Mouse (Mus musculus) limb, embryonic 11.5 days (tissue): ENCODE measurements at regions not wholly inside any gene's neighbourhood (a gene's known extent, or its start where the extent isn't known, plus 50 kb on each side); places are given as distances from the start of the nearest gene placed in this dataset.

ENCODE experiments used
- ATAC-seq: fragments of 200-750 bp; cut with Nextera tagmentation; 2 replicates; pipeline ENCODE4 v1.8.0; 2017; ENCODE audit warnings: low read depth; ENCODE audit not compliant: insufficient number of reproducible peaks, low FRiP score, low TSS enrichment
- DNase-seq: peaks from one replicate; pipeline ENCODE4 v3.0.0-alpha.2; 2015; ENCODE audit warnings: low spot score
- H3K27ac ChIP-seq: fragments of 300-500 bp; sonication (generic); replicated peaks from 2 replicates; pipeline ENCODE4 v1.5.1; 2014; ENCODE audit warnings: low read depth, mild to moderate bottlenecking, low read length
- H3K27me3 ChIP-seq: fragments of 300-500 bp; sonication (generic); 2 replicates; pipeline ENCODE4 v1.6.1; 2014; ENCODE audit warnings: mild to moderate bottlenecking, low read length, mixed read lengths; ENCODE audit not compliant: control insufficient read depth, insufficient read depth
- H3K36me3 ChIP-seq: fragments of 300-500 bp; sonication (generic); 2 replicates; pipeline ENCODE4 v1.6.1; 2014; ENCODE audit warnings: mild to moderate bottlenecking, low read length, moderate library complexity, mixed read lengths; ENCODE audit not compliant: control insufficient read depth, insufficient read depth
- H3K4me1 ChIP-seq: fragments of 300-500 bp; sonication (generic); 2 replicates; pipeline ENCODE4 v1.6.1; 2014; ENCODE audit warnings: low read length, mixed read lengths; ENCODE audit not compliant: control insufficient read depth, insufficient read depth
- H3K4me2 ChIP-seq: fragments of 300-500 bp; sonication (generic); 2 replicates; pipeline ENCODE4 v1.6.1; 2014; ENCODE audit warnings: low read depth, mild to moderate bottlenecking, moderate library complexity; ENCODE audit not compliant: severe bottlenecking
- H3K4me3 ChIP-seq: fragments of 300-500 bp; sonication (generic); 2 replicates; pipeline ENCODE4 v1.5.1; 2014; ENCODE audit warnings: low read depth, low read length
- H3K9ac ChIP-seq: fragments of 300-500 bp; sonication (generic); 2 replicates; pipeline ENCODE4 v1.6.1; 2014; ENCODE audit warnings: mild to moderate bottlenecking, low read length
- H3K9me3 ChIP-seq: fragments of 300-500 bp; sonication (generic); 2 replicates; pipeline ENCODE4 v1.6.1; 2016; ENCODE audit warnings: low read length; ENCODE audit not compliant: control insufficient read depth
- WGBS: fragments of 180-500 bp; shearing (Covaris S2); extraction: QIAGEN DNeasy Blood & Tissue Kit; methylation state at CpG from one replicate; pipeline ENCODE4 v1.1.7; 2014; 5-methylcytosine and 5-hydroxymethylcytosine counted together

DNA sequence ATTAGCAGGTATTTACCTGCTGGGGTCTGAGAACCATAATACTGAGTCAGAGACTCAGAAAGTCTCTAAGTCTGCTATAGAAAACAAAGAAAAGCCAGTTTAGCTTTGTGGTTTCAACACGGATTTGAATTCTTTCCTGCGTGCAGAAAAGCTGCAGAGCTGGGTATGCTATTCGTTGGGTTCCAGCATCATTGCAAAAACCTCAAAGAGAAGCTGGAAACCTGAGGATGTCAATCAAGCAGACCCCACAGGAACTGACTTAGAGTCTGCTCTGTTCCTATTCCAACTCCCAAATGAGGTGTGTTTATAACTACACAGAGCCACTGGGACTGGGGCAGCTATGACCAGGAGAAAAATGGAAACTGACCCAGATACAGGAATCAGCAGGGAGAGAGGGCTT, 183.5 kb downstream of the Dhx15 start:
- H3K9me3 ChIP-seq: no peaks in the 10 kb centered on the region
- H3K4me1 ChIP-seq: no peaks in the 10 kb centered on the region
- H3K27me3 ChIP-seq: no peaks in the 10 kb centered on the region
- ATAC-seq (no peak), DNase-seq (no peak)
- no peaks in the 10 kb centered on the region for H3K36me3 ChIP-seq
- no peak overlapping the region for H3K27ac ChIP-seq
- WGBS: 87% methylated on average over 3 of the region's 3 CpGs
- no peak overlapping the region for H3K9ac ChIP-seq
- H3K4me2 ChIP-seq: no peak overlapping the region
- no peak overlapping the region for H3K4me3 ChIP-seq

DNA sequence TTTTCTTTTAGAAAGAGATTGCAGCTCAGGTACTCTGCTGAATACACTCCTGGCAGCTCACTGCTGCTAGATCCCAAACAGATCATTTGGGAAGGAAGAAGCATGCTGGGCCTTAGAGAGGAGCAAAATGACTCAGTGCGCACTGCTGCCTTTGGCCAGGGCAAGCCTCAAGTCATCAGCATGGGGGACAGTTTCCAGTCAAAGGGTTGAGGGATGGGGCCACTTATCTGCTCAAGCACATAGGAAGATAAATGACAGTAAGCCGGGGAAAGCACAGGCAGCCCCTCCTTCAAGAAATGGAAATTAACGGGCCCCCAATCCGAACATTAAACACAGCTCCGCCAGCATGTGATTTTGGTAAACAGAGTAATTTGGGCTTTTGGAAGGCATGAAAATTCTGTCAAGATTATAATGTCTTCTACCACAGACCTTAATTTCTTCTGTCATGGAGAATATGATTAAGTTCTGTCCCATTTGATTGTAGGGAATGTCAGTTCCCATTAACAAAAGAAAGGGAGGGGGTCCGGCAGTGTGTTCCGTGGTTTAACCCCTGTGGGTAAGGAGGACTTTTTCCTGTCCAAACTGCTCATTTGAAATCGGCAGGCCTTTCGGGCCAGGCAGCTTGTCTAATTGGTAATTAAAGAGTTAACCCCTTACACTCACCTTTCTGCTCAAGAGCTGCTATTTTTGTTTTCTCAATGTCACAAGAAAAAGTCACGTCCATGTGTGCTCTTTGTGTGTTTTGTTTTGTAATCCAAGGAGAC, 199.3 kb downstream of the Dhx15 start:
- no peak overlapping the region for H3K4me2 ChIP-seq
- H3K4me1 ChIP-seq: peaks cover 4% of the 10 kb centered on the region; the same call in 1 of the 2 replicates
- no peak for DNase-seq
- no peaks in the 10 kb centered on the region for H3K27me3 ChIP-seq
- ATAC-seq: no peak
- no peak overlapping the region for H3K9ac ChIP-seq
- H3K9me3 ChIP-seq: no peaks in the 10 kb centered on the region
- no peak overlapping the region for H3K27ac ChIP-seq
- H3K36me3 ChIP-seq: no peaks in the 10 kb centered on the region
- 17% methylated on average over 10 of the region's 10 CpGs for WGBS
- H3K4me3 ChIP-seq: no peak overlapping the region

DNA sequence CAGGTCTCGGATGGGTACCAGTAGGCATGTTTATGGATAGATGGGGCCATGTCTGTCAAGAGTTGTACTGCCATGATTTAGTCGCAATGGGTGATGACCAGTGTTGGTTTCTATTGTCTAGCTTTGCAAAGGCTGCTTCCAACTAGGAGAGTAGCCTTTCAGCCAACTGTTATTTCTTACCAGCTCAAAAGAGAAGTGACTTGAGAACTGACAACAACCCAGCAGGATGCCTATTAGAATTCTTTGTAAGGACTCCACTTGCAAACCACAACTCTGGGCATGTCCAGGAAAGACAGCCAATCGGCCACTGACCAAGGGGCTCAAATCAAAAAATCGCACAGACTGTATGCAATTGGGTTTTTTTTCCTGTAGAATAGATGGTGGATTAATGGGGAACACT, 200.9 kb downstream of the Dhx15 start:
- ATAC-seq: no peak
- Histone ChIP-seq H3K4me2 (no peak overlapping the region), H3K36me3 (no peaks in the 10 kb centered on the region), H3K9me3 (no peaks in the 10 kb centered on the region), H3K9ac (no peak overlapping the region), H3K27ac (no peak overlapping the region), H3K27me3 (no peaks in the 10 kb centered on the region), H3K4me3 (no peak overlapping the region), H3K4me1 (peaks cover 4% of the 10 kb centered on the region; the same call in 1 of the 2 replicates)
- DNase-seq: no peak
- 86% methylated on average over 4 of the region's 4 CpGs for WGBS

DNA sequence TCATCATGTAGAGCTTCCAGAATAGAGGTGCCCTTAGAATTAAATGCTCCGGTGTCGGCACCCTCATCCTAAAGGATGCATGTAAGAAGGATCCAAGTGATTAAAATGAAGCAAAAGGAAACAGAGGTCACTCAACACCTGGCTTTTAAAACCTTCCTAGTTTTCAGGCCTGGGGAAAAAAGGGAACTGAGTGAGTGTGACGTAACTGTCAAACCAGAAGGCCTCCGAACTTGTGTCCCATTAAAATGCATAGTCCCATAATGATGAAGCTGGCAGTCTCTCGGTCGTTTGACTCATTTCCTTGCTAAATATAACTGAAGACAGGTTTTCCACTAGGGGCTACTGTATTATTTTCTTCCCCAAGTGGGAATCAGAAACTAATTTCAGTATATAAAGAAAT, 201.4 kb downstream of the Dhx15 start:
- Histone ChIP-seq H3K27me3 (no peaks in the 10 kb centered on the region), H3K4me3 (no peak overlapping the region), H3K4me1 (peaks cover 4% of the 10 kb centered on the region; the same call in 1 of the 2 replicates), H3K9ac (no peak overlapping the region), H3K9me3 (no peaks in the 10 kb centered on the region), H3K27ac (no peak overlapping the region), H3K36me3 (no peaks in the 10 kb centered on the region), H3K4me2 (no peak overlapping the region)
- WGBS: 46% methylated on average over 6 of the region's 6 CpGs
- ATAC-seq (no peak), DNase-seq (no peak)

DNA sequence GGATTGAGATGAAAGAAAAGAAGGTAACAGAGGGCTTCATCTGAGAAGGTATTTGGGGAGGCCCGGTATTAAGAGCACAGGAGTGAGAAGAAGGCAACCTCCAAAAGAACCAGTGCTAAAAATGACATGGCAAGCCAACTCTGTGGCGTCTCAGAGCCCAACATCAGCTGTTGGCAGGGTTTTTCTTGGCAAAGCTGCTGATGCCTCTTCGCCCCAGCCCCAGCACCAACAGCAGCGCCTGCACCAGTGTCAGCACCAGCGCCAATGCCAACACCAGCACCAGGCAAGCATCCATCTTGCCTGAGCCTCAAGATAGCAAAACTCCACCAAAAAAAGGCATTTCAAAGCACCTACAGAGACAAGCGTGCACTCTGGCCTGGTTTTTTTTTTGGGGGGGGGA, 205.3 kb downstream of the Dhx15 start:
- H3K4me3 ChIP-seq: no peak overlapping the region
- no peak overlapping the region for H3K9ac ChIP-seq
- ATAC-seq (no peak), DNase-seq (no peak)
- H3K9me3 ChIP-seq: no peaks in the 10 kb centered on the region
- H3K4me2 ChIP-seq: no peak overlapping the region
- H3K4me1 ChIP-seq: no peaks in the 10 kb centered on the region
- no peaks in the 10 kb centered on the region for H3K36me3 ChIP-seq
- H3K27ac ChIP-seq: no peak overlapping the region
- WGBS: 88% methylated on average over 6 of the region's 6 CpGs
- no peaks in the 10 kb centered on the region for H3K27me3 ChIP-seq

DNA sequence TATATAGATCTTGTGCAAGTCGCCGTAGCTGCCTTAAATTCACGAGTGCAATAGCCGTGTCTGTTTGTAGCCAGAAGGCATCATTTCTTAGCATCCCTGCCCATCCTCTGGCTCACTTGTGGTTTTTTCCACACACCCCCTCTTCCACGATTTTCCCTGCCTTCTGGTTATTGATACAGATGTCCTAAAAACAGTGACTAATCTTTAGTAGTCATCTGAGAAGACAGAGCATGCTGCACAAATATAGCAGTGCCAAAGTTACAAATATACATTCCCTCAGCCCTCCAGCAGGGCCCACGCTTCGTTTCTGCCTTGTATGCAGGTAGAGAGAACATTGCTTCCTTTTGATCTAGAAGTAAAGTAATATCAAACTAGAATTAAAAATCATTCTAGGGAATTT, 207.5 kb downstream of the Dhx15 start:
- H3K4me3 ChIP-seq: no peak overlapping the region
- H3K9me3 ChIP-seq: no peaks in the 10 kb centered on the region
- ATAC-seq (no peak), DNase-seq (no peak)
- H3K9ac ChIP-seq: no peak overlapping the region
- 90% methylated on average over 7 of the region's 7 CpGs for WGBS
- H3K36me3 ChIP-seq: no peaks in the 10 kb centered on the region
- no peak overlapping the region for H3K27ac ChIP-seq
- H3K27me3 ChIP-seq: no peaks in the 10 kb centered on the region
- H3K4me1 ChIP-seq: no peaks in the 10 kb centered on the region
- no peak overlapping the region for H3K4me2 ChIP-seq

DNA sequence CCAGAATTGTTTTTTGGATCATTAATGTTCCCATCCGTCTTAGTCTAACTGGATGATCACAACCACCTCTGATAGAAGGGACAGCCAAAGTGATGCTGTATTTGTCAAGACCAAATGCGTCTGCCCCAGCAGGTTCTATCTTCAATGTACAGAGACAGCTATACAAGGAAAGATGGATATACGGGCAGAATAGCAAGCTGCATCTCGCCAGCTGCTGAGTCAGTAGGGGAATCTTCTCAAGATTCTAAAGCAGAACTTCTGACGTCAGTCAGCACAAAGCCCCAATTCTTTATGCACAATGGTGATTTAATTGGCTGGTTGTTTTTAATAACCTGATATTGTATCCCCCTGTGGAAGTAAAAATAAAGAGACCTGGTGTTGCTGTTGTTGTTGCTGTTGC, 209.4 kb downstream of the Dhx15 start:
- no peaks in the 10 kb centered on the region for H3K36me3 ChIP-seq
- no peaks in the 10 kb centered on the region for H3K9me3 ChIP-seq
- H3K4me2 ChIP-seq: no peak overlapping the region
- H3K27me3 ChIP-seq: no peaks in the 10 kb centered on the region
- H3K9ac ChIP-seq: no peak overlapping the region
- H3K27ac ChIP-seq: no peak overlapping the region
- no peak overlapping the region for H3K4me3 ChIP-seq
- WGBS: 88% methylated on average over 5 of the region's 5 CpGs
- H3K4me1 ChIP-seq: no peaks in the 10 kb centered on the region
- ATAC-seq (no peak), DNase-seq (no peak)

DNA sequence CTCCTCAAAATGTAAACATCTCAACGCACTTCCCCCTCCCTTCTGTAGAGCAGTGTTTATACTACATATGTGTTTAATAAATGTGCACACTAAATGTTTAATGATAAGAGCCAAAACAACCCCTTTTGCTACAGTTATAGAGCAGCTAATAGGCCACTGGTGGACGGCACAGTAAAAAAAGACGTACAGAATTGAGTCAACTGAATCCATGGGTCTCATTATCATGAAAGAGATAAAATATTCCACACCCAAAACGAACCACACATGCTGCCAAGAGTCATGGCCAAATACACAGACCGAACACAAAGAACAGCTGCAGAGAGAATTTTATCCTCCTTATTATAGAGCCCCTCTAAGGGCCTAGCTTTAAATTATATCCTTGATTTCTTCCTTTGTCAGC, 237.8 kb downstream of the Dhx15 start:
- Histone ChIP-seq H3K27ac (no peak overlapping the region), H3K36me3 (no peaks in the 10 kb centered on the region), H3K9ac (no peak overlapping the region), H3K4me3 (no peak overlapping the region), H3K27me3 (no peaks in the 10 kb centered on the region), H3K4me1 (no peaks in the 10 kb centered on the region), H3K4me2 (no peak overlapping the region), H3K9me3 (no peaks in the 10 kb centered on the region)
- DNase-seq (no peak), ATAC-seq (no peak)
- 58% methylated on average over 5 of the region's 5 CpGs for WGBS

DNA sequence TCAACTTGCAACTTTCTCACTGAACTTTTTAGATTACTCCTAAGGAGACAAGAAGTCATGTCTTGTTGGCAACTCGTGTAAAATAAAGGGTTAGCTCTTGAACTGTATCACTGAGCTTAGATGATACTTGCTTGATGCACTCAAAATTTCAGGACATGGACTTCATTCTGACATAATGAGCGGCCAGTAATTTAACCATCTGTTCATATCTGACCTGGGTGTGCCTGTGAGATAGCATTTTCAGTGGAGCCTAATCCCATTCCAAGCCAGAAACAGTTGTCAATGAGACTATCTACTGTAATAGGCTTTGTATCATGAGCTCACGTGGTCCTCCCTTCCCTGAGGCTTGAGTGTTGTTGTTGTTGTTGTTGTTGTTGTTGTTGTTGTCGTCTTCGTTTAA, 240.3 kb downstream of the Dhx15 start:
- H3K27me3 ChIP-seq: no peaks in the 10 kb centered on the region
- ATAC-seq: no peak
- 88% methylated on average over 5 of the region's 5 CpGs for WGBS
- H3K9ac ChIP-seq: no peak overlapping the region
- H3K27ac ChIP-seq: no peak overlapping the region
- no peaks in the 10 kb centered on the region for H3K9me3 ChIP-seq
- DNase-seq: no peak
- no peaks in the 10 kb centered on the region for H3K36me3 ChIP-seq
- no peaks in the 10 kb centered on the region for H3K4me1 ChIP-seq
- no peak overlapping the region for H3K4me2 ChIP-seq
- no peak overlapping the region for H3K4me3 ChIP-seq
